Mouse (Mus musculus) small intestine, adult 2 months (tissue): ENCODE results near the gene Maml3.

Experiments used
- CTCF ChIP-seq: fragments of 200-500 bp; IDR thresholded peaks from 2 replicates; pipeline ENCODE4 v1.5.1; 2012; ENCODE audit warnings: low read depth, mild to moderate bottlenecking, control low read depth, inconsistent platforms, low read length, moderate library complexity, mixed read lengths; ENCODE audit not compliant: insufficient replicate concordance, insufficient read length; ENCODE audit errors: extremely low read depth
- POLR2A ChIP-seq: fragments of 200-500 bp; IDR thresholded peaks from 2 replicates; pipeline ENCODE4 v1.6.1; 2012; ENCODE audit warnings: low read depth, mild to moderate bottlenecking, control low read depth, inconsistent platforms, low read length, moderate library complexity

GRCm38 (mm10) chr3:51773587-51773986 is 331.3 kb downstream of the Maml3 start:
- TF ChIP-seq CTCF (no peak), POLR2A (no peak)
